Mouse (Mus musculus) mature B cell (primary cell): Measurements from ENCODE around the gene Klhl2.

Experiments used
- in situ Hi-C: fragments of 300-500 bp; cut with MboI; formaldehyde crosslinking; loops from 2 replicates; pipeline ENCODE4 v1.14.3; 2019

The Klhl2 gene

GRCm38 (mm10) chr8:64692651-64693201 lies 157.1 kb downstream of the Klhl2 start, which contains the start of gene Cpe:
TSS of gene Cpe (minus strand) at chr8:64693054.
- in situ Hi-C loops: no loop called here

GRCm38 (mm10) chr8:64691591-64692401 lies 158.0 kb downstream of the Klhl2 start:
- in situ Hi-C loops: no loop called here

- in situ Hi-C loops: no loop called here
Measured at GRCm38 (mm10) chr8:64690845-64691244, 159.0 kb downstream of the Klhl2 start.

- in situ Hi-C loops: no loop called here
Measured at GRCm38 (mm10) chr8:64690306-64690705, 159.5 kb downstream of the Klhl2 start.
